Mouse (Mus musculus) ES-Bruce4 (cell line): ENCODE measurements at regions not wholly inside any gene's neighbourhood (a gene's known extent, or its start where the extent isn't known, plus 50 kb on each side); places are given as distances from the start of the nearest gene placed in this dataset.

Experiments
- H3K27ac ChIP-seq: 2 replicates; pipeline ENCODE4 v1.5.1; 2012; ENCODE audit warnings: low read length, inconsistent platforms; ENCODE audit not compliant: insufficient read depth
- H3K27me3 ChIP-seq: 2 replicates; pipeline ENCODE4 v1.6.1; 2012; ENCODE audit warnings: mild to moderate bottlenecking, low read length, inconsistent platforms; ENCODE audit not compliant: control insufficient read depth, poor library complexity, insufficient read depth, severe bottlenecking
- H3K36me3 ChIP-seq: 2 replicates; pipeline ENCODE4 v1.6.1; 2012; ENCODE audit warnings: inconsistent platforms, mild to moderate bottlenecking, low read length, moderate library complexity; ENCODE audit not compliant: control insufficient read depth, poor library complexity, insufficient read depth, severe bottlenecking
- H3K4me1 ChIP-seq: one replicate; pipeline ENCODE4 v1.8.1; 2011; ENCODE audit warnings: low read length; ENCODE audit not compliant: control insufficient read depth, insufficient read depth
- H3K4me3 ChIP-seq: 2 replicates; pipeline ENCODE4 v1.5.1; 2011; ENCODE audit warnings: low read depth, mild to moderate bottlenecking, low read length
- H3K9ac ChIP-seq: 2 replicates; pipeline ENCODE4 v1.6.1; 2012; ENCODE audit warnings: low read depth, mild to moderate bottlenecking, inconsistent platforms; ENCODE audit not compliant: poor library complexity, severe bottlenecking
- H3K9me3 ChIP-seq: replicated peaks from 2 replicates; pipeline ENCODE4 v1.6.1; 2012; ENCODE audit warnings: mild to moderate bottlenecking, low read length, inconsistent platforms; ENCODE audit not compliant: control insufficient read depth, poor library complexity, insufficient read depth, severe bottlenecking
- CTCF ChIP-seq: IDR thresholded peaks from one replicate; pipeline ENCODE4 v1.8.1; 2011; ENCODE audit warnings: low read depth, low read length
- EP300 ChIP-seq: IDR thresholded peaks from 2 replicates; pipeline ENCODE4 v1.6.1; 2011; ENCODE audit warnings: low read depth, low read length; ENCODE audit not compliant: insufficient read depth
- POLR2A ChIP-seq: IDR thresholded peaks from one replicate; pipeline ENCODE4 v1.8.1; 2011; ENCODE audit warnings: low read length; ENCODE audit not compliant: insufficient read depth

DNA sequence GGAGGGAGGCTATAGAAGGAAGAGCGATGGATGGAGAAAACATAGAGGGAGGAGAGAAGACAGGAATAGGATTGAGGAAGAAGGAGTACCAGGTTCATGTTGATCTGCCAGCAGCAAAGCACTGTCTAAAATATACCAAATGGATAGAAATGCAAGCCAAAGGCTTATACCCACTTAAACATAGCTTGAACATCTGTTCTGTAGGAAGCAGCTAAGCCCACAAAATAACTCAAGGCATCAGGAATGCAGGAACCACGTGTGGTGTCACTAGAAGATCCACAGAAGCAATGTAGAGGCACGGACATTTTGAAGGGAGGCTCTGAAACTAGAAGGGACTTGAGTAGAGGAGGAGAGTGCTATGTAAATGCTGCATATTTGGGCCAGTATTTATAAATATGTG, 78.9 kb downstream of the Smgc start:
- H3K36me3 ChIP-seq = no peaks in the 10 kb centered on the region
- no peaks in the 10 kb centered on the region; the same call in 1 of the 2 replicates for H3K27me3 ChIP-seq
- H3K9me3 ChIP-seq = no peaks in the 10 kb centered on the region
- no peak overlapping the region for H3K9ac ChIP-seq
- peaks cover 1% of the 10 kb centered on the region for H3K4me1 ChIP-seq
- H3K27ac ChIP-seq = no peak overlapping the region
- no peak for TF ChIP-seq POLR2A
- TF ChIP-seq EP300 = no peak
- no peak for TF ChIP-seq CTCF
- H3K4me3 ChIP-seq = no peak overlapping the region

DNA sequence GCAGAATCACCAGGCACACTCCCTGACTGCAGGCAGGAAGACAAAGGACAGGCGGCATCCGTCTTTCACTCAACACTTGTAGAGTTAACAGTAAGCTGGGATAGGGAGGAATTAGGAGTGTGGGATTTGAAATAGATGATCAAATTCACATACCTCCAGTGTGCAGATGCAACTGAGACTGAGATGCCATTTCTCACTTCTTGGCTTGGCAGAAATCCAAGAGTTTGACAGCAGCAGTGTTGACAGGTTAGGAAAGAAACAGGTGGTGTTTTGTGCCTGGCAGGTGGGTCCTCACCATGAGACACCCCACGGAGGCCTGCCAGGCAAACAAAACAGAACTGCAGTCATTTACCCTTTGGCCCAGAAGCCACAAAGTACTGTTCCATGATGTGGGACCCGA, 79.8 kb downstream of the Smgc start:
- Histone ChIP-seq H3K4me3 (no peak overlapping the region), H3K27me3 (no peaks in the 10 kb centered on the region), H3K27ac (no peak overlapping the region), H3K4me1 (no peaks in the 10 kb centered on the region), H3K36me3 (no peaks in the 10 kb centered on the region), H3K9ac (no peak overlapping the region), H3K9me3 (no peaks in the 10 kb centered on the region)
- TF ChIP-seq EP300 (no peak), POLR2A (no peak), CTCF (no peak)

DNA sequence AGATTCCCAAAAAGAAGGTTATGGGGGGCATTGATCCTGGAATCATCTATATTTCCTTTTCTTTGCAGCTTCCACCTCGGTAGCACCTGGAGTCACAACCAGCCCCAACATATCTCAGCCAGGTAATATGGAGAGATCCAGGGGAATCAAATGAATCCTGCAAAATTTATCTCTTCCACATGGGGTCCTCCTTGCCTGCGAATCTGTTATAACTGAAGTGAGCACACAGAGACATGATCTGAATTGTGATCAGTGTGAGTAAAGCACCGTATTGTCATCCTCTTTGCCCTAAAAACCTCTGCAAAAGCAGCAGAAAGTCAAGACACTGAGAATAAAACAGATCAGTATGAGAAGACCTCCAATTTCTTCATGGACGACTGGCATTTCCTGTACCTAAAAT, 86.5 kb downstream of the Smgc start:
- Histone ChIP-seq H3K36me3 (no peaks in the 10 kb centered on the region), H3K27me3 (no peaks in the 10 kb centered on the region; the same call in 1 of the 2 replicates), H3K4me1 (no peaks in the 10 kb centered on the region), H3K9ac (no peak overlapping the region), H3K9me3 (no peaks in the 10 kb centered on the region), H3K27ac (no peak overlapping the region), H3K4me3 (no peak overlapping the region)
- TF ChIP-seq CTCF (no peak), EP300 (no peak), POLR2A (no peak)

DNA sequence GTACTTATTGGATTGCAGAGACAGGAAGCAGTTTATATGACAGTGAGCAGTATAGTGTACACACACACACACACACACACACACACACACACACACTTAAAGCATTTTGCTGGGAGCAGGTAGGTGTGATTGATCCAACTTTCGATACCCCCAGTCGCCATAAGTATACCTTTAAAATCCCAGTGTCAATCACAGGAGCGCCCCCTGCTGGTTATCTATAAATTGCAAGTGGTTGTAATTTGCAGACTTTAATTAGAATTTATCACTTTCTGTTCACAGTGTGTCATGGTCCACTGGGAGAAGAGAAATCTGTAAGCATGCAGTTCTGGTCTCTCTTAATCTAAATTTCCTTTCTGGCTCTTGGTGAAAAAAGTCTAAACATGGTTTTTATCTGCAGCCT, 89.4 kb downstream of the Smgc start:
- Histone ChIP-seq H3K4me1 (no peaks in the 10 kb centered on the region), H3K36me3 (no peaks in the 10 kb centered on the region), H3K9ac (no peak overlapping the region), H3K4me3 (no peak overlapping the region), H3K27me3 (no peaks in the 10 kb centered on the region; the same call in 1 of the 2 replicates), H3K9me3 (no peaks in the 10 kb centered on the region), H3K27ac (no peak overlapping the region)
- TF ChIP-seq CTCF = no peak
- TF ChIP-seq EP300 = no peak
- TF ChIP-seq POLR2A = no peak

DNA sequence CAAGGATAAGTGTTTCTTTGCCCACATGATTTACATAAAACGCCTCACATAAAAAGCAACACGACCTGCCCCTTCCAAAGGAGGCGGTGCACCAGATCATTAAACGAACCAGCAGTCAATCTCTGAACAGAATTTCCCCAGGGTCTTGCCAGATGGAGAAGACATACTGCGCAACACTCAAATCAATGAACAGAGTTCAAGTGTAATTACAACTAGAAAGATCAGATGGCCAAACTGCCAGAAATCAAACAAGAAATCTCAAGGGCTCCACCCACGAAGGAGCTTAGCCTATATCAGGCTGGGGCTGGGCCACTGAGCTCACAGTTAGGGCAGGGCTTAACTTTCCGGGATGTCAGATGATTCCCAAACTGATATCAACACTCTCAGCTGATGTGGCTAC, 90.4 kb downstream of the Smgc start:
- Histone ChIP-seq H3K36me3 (no peaks in the 10 kb centered on the region), H3K27ac (no peak overlapping the region), H3K27me3 (no peaks in the 10 kb centered on the region; the same call in 1 of the 2 replicates), H3K9me3 (no peaks in the 10 kb centered on the region), H3K9ac (no peak overlapping the region), H3K4me1 (no peaks in the 10 kb centered on the region), H3K4me3 (no peak overlapping the region)
- TF ChIP-seq POLR2A (no peak), EP300 (no peak), CTCF (no peak)

DNA sequence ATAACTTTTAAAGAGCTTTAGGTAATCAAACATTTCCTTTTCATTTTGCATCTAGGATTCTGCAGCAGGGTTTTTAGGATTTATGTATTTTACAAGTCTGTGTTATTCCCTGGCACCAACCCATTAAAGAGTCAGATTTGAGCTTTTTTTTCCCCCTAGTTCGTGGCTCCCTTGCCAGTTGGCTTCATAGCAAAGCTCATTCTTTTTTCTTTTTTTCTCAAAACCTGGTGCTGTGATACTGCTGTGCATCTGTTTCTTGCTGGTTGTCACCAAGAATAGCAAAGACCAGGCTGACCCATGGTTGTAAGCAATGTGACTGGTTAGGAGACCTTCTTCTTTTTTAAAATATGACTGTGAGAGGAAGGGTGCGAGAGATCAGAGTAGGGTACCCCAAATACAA, 93.7 kb upstream of the Cntn1 start:
- H3K9ac ChIP-seq = no peak overlapping the region
- H3K9me3 ChIP-seq = no peaks in the 10 kb centered on the region
- TF ChIP-seq EP300 (no peak), POLR2A (no peak), CTCF (no peak)
- H3K36me3 ChIP-seq = no peaks in the 10 kb centered on the region
- no peak overlapping the region for H3K4me3 ChIP-seq
- no peaks in the 10 kb centered on the region for H3K4me1 ChIP-seq
- no peaks in the 10 kb centered on the region for H3K27me3 ChIP-seq
- no peak overlapping the region for H3K27ac ChIP-seq
